Mouse (Mus musculus): ENCODE results near the gene Selenok. TPM values are rescaled to one million over a fixed set of nuclear protein-coding genes. Genes with fewer than 3 reads are reported as not detected.

Selenok gene
- total RNA-seq, 2 experiments from 2014 or later: 81.1 to 91.9 TPM

- DNase-seq: no peak
Observed at GRCm38 (mm10) chr14:30022471-30022870, 54.4 kb downstream of the Selenok start.

GRCm38 (mm10) chr14:30024387-30024786 lies 56.3 kb downstream of the Selenok start:
- DNase-seq: no peak
- intact Hi-C loops (cut with DNase I): no loop called here

More at GRCm38 (mm10) chr14:30022471-30022870, 54.4 kb downstream of the Selenok start:
- intact Hi-C loops (cut with DNase I): no loop called here

Small RNA genes lying within 50 kb of the gene (microRNA-seq; reads per million reads assigned to microRNA genes)
- gene Mir6947 (ENCODE audit: borderline number of aligned reads in 2 of 2): 0 to 0.72 reads per million in 2 experiments

Other genes with a start within 250 kb of the Selenok start
- gene Cacna2d3, start 246.4 kb upstream of the Selenok start, total RNA-seq (2021): 1 to 10 TPM in 1 of 2 experiments, under 1 TPM in 1; 0.47 to 1.2 TPM
- gene Actr8, start 10.0 kb downstream of the Selenok start, total RNA-seq (2021): 10 to 100 TPM; 39.9 to 42.2 TPM
- gene Il17rb, start 40.6 kb downstream of the Selenok start, total RNA-seq (2021): not detected
- under 1 TPM; 0.35 to 0.56 TPM for gene Chdh, start 40.7 kb downstream of the Selenok start, total RNA-seq (2021)